Mouse (Mus musculus) heart, postnatal 0 days (tissue): Measurements from ENCODE around the gene Ep400. TPM values are rescaled to one million over a fixed set of nuclear protein-coding genes. Genes with fewer than 3 reads are reported as not detected.

Experiments
- ATAC-seq: fragments of 200-750 bp; cut with Nextera tagmentation; 2 replicates; pipeline ENCODE4 v1.8.0; 2017; ENCODE audit warnings: low read depth, moderate number of reproducible peaks, moderate library complexity; ENCODE audit not compliant: insufficient read depth
- DNase-seq: peaks from one replicate; pipeline ENCODE4 v3.0.0-alpha.2; 2016; ENCODE audit warnings: low spot score
- H3K27ac ChIP-seq: fragments of 300-500 bp; sonication (generic); 2 replicates; pipeline ENCODE4 v1.5.1; 2014; ENCODE audit warnings: low read depth, mild to moderate bottlenecking
- H3K27me3 ChIP-seq: fragments of 300-500 bp; sonication (generic); 2 replicates; pipeline ENCODE4 v1.6.1; 2014; ENCODE audit warnings: low read length, mixed read lengths; ENCODE audit not compliant: control insufficient read depth, insufficient read depth
- H3K36me3 ChIP-seq: fragments of 300-500 bp; sonication (generic); replicated peaks from 2 replicates; pipeline ENCODE4 v1.6.1; 2014; ENCODE audit warnings: low read length, mixed read lengths; ENCODE audit not compliant: control insufficient read depth, insufficient read depth
- H3K4me1 ChIP-seq: fragments of 300-500 bp; sonication (generic); 2 replicates; pipeline ENCODE4 v1.6.1; 2014; ENCODE audit warnings: antibody characterized with exemption; ENCODE audit not compliant: control insufficient read depth, insufficient read depth
- H3K4me2 ChIP-seq: fragments of 300-500 bp; sonication (generic); 2 replicates; pipeline ENCODE4 v1.6.1; 2014; ENCODE audit warnings: low read depth, mild to moderate bottlenecking, low read length, moderate library complexity
- H3K4me3 ChIP-seq: fragments of 300-500 bp; sonication (generic); 2 replicates; pipeline ENCODE4 v1.5.1; 2014; ENCODE audit warnings: low read depth, low read length
- H3K9ac ChIP-seq: fragments of 300-500 bp; sonication (generic); replicated peaks from 2 replicates; pipeline ENCODE4 v1.6.1; 2014; ENCODE audit warnings: low read depth, low read length, mixed read lengths
- H3K9me3 ChIP-seq: fragments of 300-500 bp; sonication (generic); replicated peaks from 2 replicates; pipeline ENCODE4 v1.6.1; 2016; ENCODE audit warnings: low read length; ENCODE audit not compliant: control insufficient read depth
- CTCF ChIP-seq: IDR thresholded peaks from 2 replicates; pipeline ENCODE4 v1.5.1; 2016; ENCODE audit warnings: antibody characterized with exemption, control low read depth, low read depth
- EP300 ChIP-seq: IDR thresholded peaks from 2 replicates; pipeline ENCODE4 v1.6.1; 2016; ENCODE audit warnings: antibody characterized with exemption, low read depth
- WGBS: fragments of 180-500 bp; shearing (Covaris S2); extraction: QIAGEN DNeasy Blood & Tissue Kit; methylation state at CpG from one replicate; pipeline ENCODE4 v1.1.7; 2014; 5-methylcytosine and 5-hydroxymethylcytosine counted together
- polyA plus RNA-seq: library from polyadenylated mRNA; unstranded; fragments of >200 nt; fragmentation: Nextera tagmentation; extraction: Ambion mirVana; gene quantifications from 2 replicates; pipeline ENCODE4 v1.2.1, GENCODE M21; 2015
- total RNA-seq: library from RNA; depleted of rRNA; stranded (reverse); fragments of >200 nt; gene quantifications from 2 replicates; pipeline ENCODE4 v1.2.3, GENCODE M21; 2014; ENCODE audit warnings: low replicate concordance

The Ep400 gene
- total and polyA plus RNA-seq, 2 experiments from 2014 or later, result 12.7 to 21.9 TPM

- WGBS, result 2% methylated on average over 36 of the region's 37 CpGs
- Histone ChIP-seq H3K9ac (peak overlapping the region; percentile 84), H3K4me3 (peak overlapping the region; percentile 99), H3K27ac (no peak overlapping the region), H3K4me1 (peaks cover 11% of the 10 kb centered on the region), H3K4me2 (peak overlapping the region; percentile 98), H3K27me3 (no peaks in the 10 kb centered on the region), H3K9me3 (no peaks in the 10 kb centered on the region), H3K36me3 (peaks cover 61% of the 10 kb centered on the region)
- TF ChIP-seq EP300, result no peak
- TF ChIP-seq CTCF, result no peak
- DNase-seq, result no peak
- peak; percentile 29 for ATAC-seq
These were observed 116.8 kb downstream of the Ep400 start for GRCm38 (mm10) chr5:110653686-110654085.

GRCm38 (mm10) chr5:110652719-110653648 lies 117.5 kb downstream of the Ep400 start, which contains the start of the genes Noc4l and Ddx51:
Noc4l (minus strand) TSS chr5:110653417.
Ddx51 (plus strand) TSS chr5:110653451.
- Histone ChIP-seq H3K27ac (peak within 1 kb of the TSS; percentile 56; the same call in 1 of the 2 replicates), H3K4me1 (peaks cover 11% of the 10 kb centered on the region), H3K4me2 (peak within 1 kb of the TSS; percentile 98), H3K27me3 (no peaks in the 10 kb centered on the region), H3K9me3 (no peaks in the 10 kb centered on the region), H3K9ac (peak within 1 kb of the TSS; percentile 84), H3K4me3 (peak within 1 kb of the TSS; percentile 99), H3K36me3 (peaks cover 59% of the 10 kb centered on the region)
- 1% methylated on average over 91 of the region's 91 CpGs for WGBS
- peak; percentile 88 for ATAC-seq
- TF ChIP-seq EP300, result no peak
- no peak for TF ChIP-seq CTCF
- peak; percentile 87 for DNase-seq

- no peaks in the 10 kb centered on the region for H3K27me3 ChIP-seq
- H3K4me3 ChIP-seq, result no peak overlapping the region
- no peak overlapping the region for H3K9ac ChIP-seq
- DNase-seq (no peak), ATAC-seq (no peak)
- peaks cover 47% of the 10 kb centered on the region for H3K36me3 ChIP-seq
- no peak overlapping the region for H3K4me2 ChIP-seq
- no peaks in the 10 kb centered on the region for H3K4me1 ChIP-seq
- TF ChIP-seq EP300 (no peak), CTCF (no peak)
- H3K27ac ChIP-seq, result no peak overlapping the region
- H3K9me3 ChIP-seq, result no peaks in the 10 kb centered on the region
These were observed 124.1 kb downstream of the Ep400 start for GRCm38 (mm10) chr5:110646377-110646776.

- Histone ChIP-seq H3K4me2 (peak overlapping the region; percentile 39), H3K36me3 (no peaks in the 10 kb centered on the region), H3K9ac (no peak overlapping the region), H3K9me3 (no peaks in the 10 kb centered on the region), H3K27ac (no peak overlapping the region), H3K4me3 (no peak overlapping the region), H3K27me3 (0 out of 2 replicates have a peak, but pooled peaks cover 5% of the 10 kb centered on the region), H3K4me1 (no peaks in the 10 kb centered on the region)
- DNase-seq, result peak; percentile 80
- ATAC-seq, result no peak
- TF ChIP-seq CTCF, result peak; percentile 81
- TF ChIP-seq EP300, result no peak
- WGBS, result 19% methylated on average over 12 of the region's 12 CpGs
These were observed 131.1 kb downstream of the Ep400 start for GRCm38 (mm10) chr5:110639459-110639858.

- Histone ChIP-seq H3K9ac (no peak overlapping the region), H3K9me3 (no peaks in the 10 kb centered on the region), H3K27me3 (0 out of 2 replicates have a peak, but pooled peaks cover 5% of the 10 kb centered on the region), H3K4me2 (no peak overlapping the region), H3K4me1 (no peaks in the 10 kb centered on the region), H3K4me3 (no peak overlapping the region), H3K36me3 (no peaks in the 10 kb centered on the region), H3K27ac (no peak overlapping the region)
- TF ChIP-seq CTCF (no peak), EP300 (no peak)
- ATAC-seq (no peak), DNase-seq (no peak)
- WGBS, result 72% methylated on average over 7 of the region's 7 CpGs
These were observed 132.0 kb downstream of the Ep400 start for GRCm38 (mm10) chr5:110638306-110639074.
